ENCODE assay signal across 22 mouse cellular contexts in genomic region chr6:99936716-99937115, GRCm38 (mm10).
DNase-seq lines count a peak whose midpoint lies in the region; ATAC-seq and TF ChIP-seq lines count a peak whose summit lies in the region.
"Had no signal": no experiment of that assay in that cellular context is flagged by ENCODE, and none has a peak within 500 bp of the region (broad histone marks: within the 10 kb centered on the region; RNA-seq: fewer than 3 reads in every experiment).

No protein-coding gene starts in this region.

- no peaks in the 10 kb centered on the region for H3K27me3 ChIP-seq in forebrain, embryonic 14.5 days (replicated peaks; ENCODE audit: control insufficient read depth, insufficient read depth, low read length)
- H3K27me3 ChIP-seq in forebrain, embryonic 13.5 days = no peaks in the 10 kb centered on the region
- no peaks in the 10 kb centered on the region for H3K27me3 ChIP-seq in limb, embryonic 14.5 days (ENCODE audit: control insufficient read depth, insufficient read depth, low read length)
- H3K27me3 ChIP-seq in limb, embryonic 10.5 days (ENCODE audit: low read depth, poor library complexity, severe bottlenecking) = peaks cover 66% of the 10 kb centered on the region
- 0 out of 2 replicates have a peak, but pooled peaks cover 7% of the 10 kb centered on the region for H3K27me3 ChIP-seq in kidney, postnatal 0 days (ENCODE audit: insufficient read depth, low read length)
- H3K27me3 ChIP-seq: embryonic facial prominence, embryonic 12.5 days had no signal

- no peak overlapping the region for H3K4me2 ChIP-seq in forebrain, embryonic 14.5 days (ENCODE audit: low read length)
- H3K4me2 ChIP-seq in forebrain, embryonic 13.5 days = no peak overlapping the region
- no peak overlapping the region for H3K4me2 ChIP-seq in limb, embryonic 14.5 days (replicated peaks; ENCODE audit: low read depth, low read length, severe bottlenecking)
- H3K4me2 ChIP-seq in kidney, postnatal 0 days (ENCODE audit: low read length) = no peak overlapping the region
- H3K4me2 ChIP-seq: embryonic facial prominence, embryonic 12.5 days; limb, embryonic 13.5 days; midbrain, embryonic 12.5 days; neural tube, embryonic 13.5 days had no signal

- H3K4me3 ChIP-seq in forebrain, embryonic 14.5 days (ENCODE audit: low read depth, low read length) = no peak overlapping the region
- H3K4me3 ChIP-seq in forebrain, embryonic 13.5 days = no peak overlapping the region
- no peak overlapping the region for H3K4me3 ChIP-seq in limb, embryonic 14.5 days (replicated peaks; ENCODE audit: low read length)
- no peak overlapping the region for H3K4me3 ChIP-seq in limb, embryonic 10.5 days
- no peak overlapping the region for H3K4me3 ChIP-seq in kidney, postnatal 0 days (replicated peaks; ENCODE audit: low read depth, low read length)
- H3K4me3 ChIP-seq: embryonic facial prominence, embryonic 12.5 days; erythroblast, embryonic 14.5 days; heart, embryonic 10.5 days; limb, embryonic 13.5 days; midbrain, embryonic 12.5 days; neural tube, embryonic 13.5 days had no signal

- no peak for TF ChIP-seq CTCF in kidney, postnatal 0 days (IDR thresholded peaks at IDR 0.05; ENCODE audit: low read depth)

- H3K9ac ChIP-seq in forebrain, embryonic 14.5 days (ENCODE audit: low read length) = no peak overlapping the region
- H3K9ac ChIP-seq in forebrain, embryonic 13.5 days = no peak overlapping the region
- H3K9ac ChIP-seq in limb, embryonic 14.5 days (ENCODE audit: low read depth, low read length, severe bottlenecking) = no peak overlapping the region
- H3K9ac ChIP-seq in kidney, postnatal 0 days (ENCODE audit: low read depth, low read length) = no peak overlapping the region
- H3K9ac ChIP-seq: embryonic facial prominence, embryonic 12.5 days; limb, embryonic 13.5 days; midbrain, embryonic 12.5 days; neural tube, embryonic 13.5 days had no signal

- no peaks in the 10 kb centered on the region for H3K9me3 ChIP-seq in forebrain, embryonic 14.5 days (replicated peaks; ENCODE audit: control insufficient read depth, low read length)
- H3K9me3 ChIP-seq in forebrain, embryonic 13.5 days (replicated peaks) = no peaks in the 10 kb centered on the region
- H3K9me3 ChIP-seq in limb, embryonic 14.5 days (ENCODE audit: control insufficient read depth, low read length) = no peaks in the 10 kb centered on the region
- H3K9me3 ChIP-seq in limb, embryonic 10.5 days (replicated peaks) = no peaks in the 10 kb centered on the region
- H3K9me3 ChIP-seq in kidney, postnatal 0 days (replicated peaks; ENCODE audit: low read length) = no peaks in the 10 kb centered on the region
- H3K9me3 ChIP-seq: embryonic facial prominence, embryonic 12.5 days; heart, embryonic 10.5 days; limb, embryonic 13.5 days; midbrain, embryonic 12.5 days; neural tube, embryonic 13.5 days had no signal

- no peak overlapping the region for H3K27ac ChIP-seq in forebrain, embryonic 14.5 days (ENCODE audit: low read depth, low read length)
- H3K27ac ChIP-seq in forebrain, embryonic 13.5 days = no peak overlapping the region
- H3K27ac ChIP-seq in limb, embryonic 14.5 days (replicated peaks; ENCODE audit: low read depth, low read length) = no peak overlapping the region
- no peak overlapping the region for H3K27ac ChIP-seq in limb, embryonic 10.5 days
- H3K27ac ChIP-seq in kidney, postnatal 0 days = no peak overlapping the region
- H3K27ac ChIP-seq: embryonic facial prominence, embryonic 12.5 days; heart, embryonic 10.5 days; limb, embryonic 13.5 days; macrophage; midbrain, embryonic 12.5 days; neural tube, embryonic 13.5 days had no signal

- peak; percentile 54 for DNase-seq in forebrain, embryonic 14.5 days (ENCODE audit: low spot score)
- DNase-seq in limb, embryonic 14.5 days (ENCODE audit: low spot score) = peak; percentile 24
- DNase-seq in limb, embryonic 10.5 days (ENCODE audit: low spot score) = no peak
- peak; percentile 78 for DNase-seq in 3T3-L1 (ENCODE audit: low read depth, low spot score)
- DNase-seq in kidney, postnatal 0 days (ENCODE audit: low spot score) = peak; percentile 55
- no peak for DNase-seq in cerebellum, adult 9-11 months
- no peak for DNase-seq in layer of hippocampus, postnatal 14 days (ENCODE audit: low spot score in 2 of 2)
- DNase-seq: adrenal gland, adult 2 months; cerebellum, postnatal 10 days; gastrocnemius, postnatal 36 days; right cerebral cortex, adult 18-20 months had no signal

- ATAC-seq in forebrain, embryonic 14.5 days = no peak
- no peak for ATAC-seq in forebrain, embryonic 13.5 days
- ATAC-seq in limb, embryonic 14.5 days (ENCODE audit: low FRiP score, low read depth) = no peak
- no peak for ATAC-seq in kidney, postnatal 0 days (replicated peaks; ENCODE audit: low FRiP score, low read depth)
- ATAC-seq: forebrain, embryonic 16.5 days; inflammation-experienced regulatory T-cells, adult 6 months had no signal

- no peaks in the 10 kb centered on the region for H3K36me3 ChIP-seq in forebrain, embryonic 14.5 days (ENCODE audit: control insufficient read depth, insufficient read depth, low read length)
- no peaks in the 10 kb centered on the region for H3K36me3 ChIP-seq in forebrain, embryonic 13.5 days (ENCODE audit: poor library complexity, severe bottlenecking)
- H3K36me3 ChIP-seq in limb, embryonic 14.5 days (ENCODE audit: control insufficient read depth, insufficient read depth, low read length) = no peaks in the 10 kb centered on the region
- H3K36me3 ChIP-seq in limb, embryonic 10.5 days = no peaks in the 10 kb centered on the region
- no peaks in the 10 kb centered on the region for H3K36me3 ChIP-seq in kidney, postnatal 0 days (ENCODE audit: insufficient read depth, low read length)
- H3K36me3 ChIP-seq: embryonic facial prominence, embryonic 12.5 days; G1E; heart, embryonic 10.5 days; limb, embryonic 13.5 days; midbrain, embryonic 12.5 days; neural tube, embryonic 13.5 days had no signal

- H3K4me1 ChIP-seq in forebrain, embryonic 14.5 days (ENCODE audit: control insufficient read depth, insufficient read depth, low read length) = peaks cover 7% of the 10 kb centered on the region
- peaks cover 16% of the 10 kb centered on the region for H3K4me1 ChIP-seq in forebrain, embryonic 13.5 days
- peaks cover 21% of the 10 kb centered on the region for H3K4me1 ChIP-seq in limb, embryonic 14.5 days (ENCODE audit: control insufficient read depth, insufficient read depth, low read length)
- peaks cover 42% of the 10 kb centered on the region for H3K4me1 ChIP-seq in limb, embryonic 10.5 days
- H3K4me1 ChIP-seq in kidney, postnatal 0 days (replicated peaks; ENCODE audit: insufficient read depth, low read length) = no peaks in the 10 kb centered on the region; the same call in 1 of the 2 replicates

- TF ChIP-seq POLR2A in limb, embryonic 14.5 days (IDR thresholded peaks at IDR 0.05; ENCODE audit: borderline replicate concordance, extremely low read depth, insufficient read depth, insufficient read length) = no peak

Comparison
In these comparisons a context has a peak if more than half of its experiments do, and no peak if none do; other contexts are left out.
1. DNase-seq: peak in forebrain, embryonic 14.5 days (single experiment), limb, embryonic 14.5 days (single experiment), 3T3-L1 (single experiment) and kidney, postnatal 0 days (single experiment); none in limb, embryonic 10.5 days (single experiment), cerebellum, adult 9-11 months (single experiment) and layer of hippocampus, postnatal 14 days (0 of 2).